Comparison of ENCODE assay signal across 29 mouse cellular contexts in the genomic region with DNA sequence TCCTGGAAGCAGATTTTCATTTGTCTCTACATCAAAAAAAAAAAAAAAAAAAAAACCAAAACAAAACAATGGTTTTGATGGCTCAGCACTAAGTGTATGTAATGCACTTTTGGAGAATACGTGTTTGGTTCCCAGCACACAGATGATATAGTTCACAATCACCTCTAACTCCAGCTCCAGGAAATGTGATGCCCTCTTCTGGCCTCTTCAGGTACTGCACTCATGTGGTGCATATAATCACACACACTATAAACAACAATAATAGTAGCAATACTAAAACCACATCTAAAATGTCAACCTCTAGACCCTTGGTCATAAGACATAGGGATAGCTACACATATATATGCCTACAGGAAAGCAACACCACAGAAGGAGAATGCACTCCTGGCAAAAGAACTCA. TPM values are rescaled to one million over a fixed set of nuclear protein-coding genes. Genes with fewer than 3 reads are reported as not detected.
DNase-seq lines count a peak whose midpoint lies in the region; ATAC-seq and TF ChIP-seq lines count a peak whose summit lies in the region.
"Had no signal": no experiment of that assay in that cellular context is flagged by ENCODE, and none has a peak within 500 bp of the region (broad histone marks: within the 10 kb centered on the region; RNA-seq: fewer than 3 reads in every experiment).

No protein-coding gene starts in this region.

- H3K4me2 ChIP-seq in intestine, postnatal 0 days (replicated peaks; ENCODE audit: low read depth): no peak overlapping the region
- H3K4me2 ChIP-seq in intestine, embryonic 16.5 days (ENCODE audit: low read depth, low read length): no peak overlapping the region
- H3K4me2 ChIP-seq in lung, postnatal 0 days (replicated peaks; ENCODE audit: low read depth, low read length): no peak overlapping the region
- H3K4me2 ChIP-seq in stomach, postnatal 0 days (replicated peaks; ENCODE audit: low read depth): no peak overlapping the region
- H3K4me2 ChIP-seq: embryonic facial prominence, embryonic 12.5 days; heart, embryonic 15.5 days; liver, embryonic 13.5 days; lung, embryonic 15.5 days had no signal

- no peak for DNase-seq in lung, postnatal 0 days (ENCODE audit: low spot score)
- DNase-seq in lung, postnatal 36 days: no peak
- DNase-seq in ES-E14 (ENCODE audit: low read depth, low spot score): no peak
- DNase-seq in stomach, postnatal 0 days (ENCODE audit: low spot score): no peak
- DNase-seq in retina, postnatal 1 day: no peak
- DNase-seq: adrenal gland, postnatal 14 days; cerebellum, adult 11 months; cerebellum, adult 9-10 months; embryo, embryonic 11 days; kidney, adult 8-10 months; kidney, postnatal 14 days; left cerebral cortex, postnatal 4 days; liver, embryonic 13.5 days; lung, postnatal 4 days; midbrain, embryonic 14.5 days; spleen, adult 18-20 months; thymus, adult 2 months; thymus, postnatal 36 days had no signal

- H3K4me3 ChIP-seq in intestine, postnatal 0 days (ENCODE audit: low read depth, low read length): no peak overlapping the region
- H3K4me3 ChIP-seq in intestine, embryonic 16.5 days (ENCODE audit: low read length): no peak overlapping the region
- no peak overlapping the region for H3K4me3 ChIP-seq in lung, postnatal 0 days (ENCODE audit: low read depth, low read length)
- no peak overlapping the region for H3K4me3 ChIP-seq in ES-E14 (ENCODE audit: insufficient read depth in 1 of 2, low read depth in 1 of 2, low read length in 2 of 2, poor library complexity in 1 of 2, severe bottlenecking in 1 of 2)
- no peak overlapping the region for H3K4me3 ChIP-seq in stomach, postnatal 0 days (ENCODE audit: low read depth, low read length)
- H3K4me3 ChIP-seq: embryonic facial prominence, embryonic 12.5 days; heart, embryonic 10.5 days; heart, embryonic 15.5 days; liver, embryonic 13.5 days; lung, embryonic 15.5 days; megakaryocyte, embryonic 14.5 days had no signal

- no peak overlapping the region for H3K9ac ChIP-seq in intestine, postnatal 0 days (ENCODE audit: low read depth, low read length)
- H3K9ac ChIP-seq in intestine, embryonic 16.5 days (ENCODE audit: low read depth, low read length): no peak overlapping the region
- H3K9ac ChIP-seq in lung, postnatal 0 days (replicated peaks; ENCODE audit: low read depth): no peak overlapping the region
- no peak overlapping the region for H3K9ac ChIP-seq in ES-E14 (ENCODE audit: insufficient read depth, low read depth, low read length, poor library complexity, severe bottlenecking)
- H3K9ac ChIP-seq in stomach, postnatal 0 days (ENCODE audit: low read length): no peak overlapping the region
- H3K9ac ChIP-seq: embryonic facial prominence, embryonic 12.5 days; heart, embryonic 15.5 days; liver, embryonic 13.5 days; lung, embryonic 15.5 days had no signal

- H3K36me3 ChIP-seq in intestine, postnatal 0 days (ENCODE audit: control insufficient read depth, insufficient read depth): no peaks in the 10 kb centered on the region
- no peaks in the 10 kb centered on the region for H3K36me3 ChIP-seq in intestine, embryonic 16.5 days (ENCODE audit: control insufficient read depth, insufficient read depth, low read length)
- no peaks in the 10 kb centered on the region for H3K36me3 ChIP-seq in lung, postnatal 0 days (ENCODE audit: insufficient read depth, low read length)
- no peaks in the 10 kb centered on the region for H3K36me3 ChIP-seq in ES-E14 (ENCODE audit: control insufficient read depth, insufficient read depth, low read length, poor library complexity, severe bottlenecking)
- H3K36me3 ChIP-seq in stomach, postnatal 0 days (ENCODE audit: control insufficient read depth, insufficient read depth, low read length): no peaks in the 10 kb centered on the region
- H3K36me3 ChIP-seq: embryonic facial prominence, embryonic 12.5 days; G1E; heart, embryonic 10.5 days; heart, embryonic 15.5 days; liver, embryonic 13.5 days; lung, embryonic 15.5 days had no signal

- 100% methylated on average over 1 of the region's 1 CpGs for WGBS in intestine, postnatal 0 days
- WGBS in intestine, embryonic 16.5 days: 94% methylated on average over 1 of the region's 1 CpGs
- WGBS in lung, postnatal 0 days: 92% methylated on average over 1 of the region's 1 CpGs
- 96% methylated on average over 1 of the region's 1 CpGs for WGBS in stomach, postnatal 0 days

- no peak for TF ChIP-seq EP300 in lung, postnatal 0 days (IDR thresholded peaks at IDR 0.05)
- no peak for TF ChIP-seq EP300 in stomach, postnatal 0 days (optimal IDR thresholded peaks at IDR 0.05)

- no peaks in the 10 kb centered on the region for H3K27me3 ChIP-seq in intestine, postnatal 0 days (replicated peaks; ENCODE audit: control insufficient read depth, insufficient read depth, low read length)
- H3K27me3 ChIP-seq in intestine, embryonic 16.5 days (replicated peaks; ENCODE audit: control insufficient read depth, insufficient read depth, low read length): no peaks in the 10 kb centered on the region
- H3K27me3 ChIP-seq in lung, postnatal 0 days (replicated peaks; ENCODE audit: insufficient read depth, low read length): no peaks in the 10 kb centered on the region
- no peaks in the 10 kb centered on the region for H3K27me3 ChIP-seq in stomach, postnatal 0 days (ENCODE audit: control insufficient read depth, insufficient read depth, low read length)
- H3K27me3 ChIP-seq: embryonic facial prominence, embryonic 12.5 days; heart, embryonic 15.5 days; liver, embryonic 13.5 days; lung, embryonic 15.5 days had no signal

- no peaks in the 10 kb centered on the region for H3K4me1 ChIP-seq in intestine, postnatal 0 days (replicated peaks; ENCODE audit: control insufficient read depth, insufficient read depth, low read length)
- H3K4me1 ChIP-seq in intestine, embryonic 16.5 days (ENCODE audit: control insufficient read depth, insufficient read depth, low read length): no peaks in the 10 kb centered on the region
- H3K4me1 ChIP-seq in lung, postnatal 0 days (ENCODE audit: insufficient read depth, low read depth, low read length): peaks cover under 1% of the 10 kb centered on the region; the same call in 1 of the 2 replicates
- 0 out of 4 replicates have a peak, but pooled peaks cover 0 to 1% of the 10 kb centered on the region in 2 experiments for H3K4me1 ChIP-seq in ES-E14 (ENCODE audit: control insufficient read depth in 2 of 2, insufficient read depth in 2 of 2, low read length in 2 of 2, poor library complexity in 1 of 2)
- H3K4me1 ChIP-seq in stomach, postnatal 0 days (replicated peaks; ENCODE audit: control insufficient read depth, insufficient read depth): no peaks in the 10 kb centered on the region
- H3K4me1 ChIP-seq: embryonic facial prominence, embryonic 12.5 days; liver, embryonic 13.5 days; lung, embryonic 15.5 days had no signal

- H3K27ac ChIP-seq in intestine, postnatal 0 days (ENCODE audit: low read depth, low read length): no peak overlapping the region
- H3K27ac ChIP-seq in intestine, embryonic 16.5 days (ENCODE audit: low read length): no peak overlapping the region
- no peak overlapping the region for H3K27ac ChIP-seq in lung, postnatal 0 days (ENCODE audit: low read length)
- H3K27ac ChIP-seq in ES-E14 (ENCODE audit: insufficient read depth, low read depth, low read length, poor library complexity, severe bottlenecking): no peak overlapping the region
- H3K27ac ChIP-seq in stomach, postnatal 0 days (replicated peaks): no peak overlapping the region
- H3K27ac ChIP-seq: embryonic facial prominence, embryonic 12.5 days; heart, embryonic 10.5 days; heart, embryonic 15.5 days; liver, embryonic 13.5 days; lung, embryonic 15.5 days had no signal

- ATAC-seq in intestine, postnatal 0 days: no peak
- ATAC-seq in intestine, embryonic 16.5 days: no peak
- no peak for ATAC-seq in lung, postnatal 0 days
- no peak for ATAC-seq in stomach, postnatal 0 days (ENCODE audit: low FRiP score, low TSS enrichment)
- ATAC-seq: forebrain, embryonic 14.5 days; hindbrain, embryonic 16.5 days had no signal

- peak; percentile 30; the same call in 1 of the 2 replicates for TF ChIP-seq CTCF in intestine, postnatal 0 days (IDR thresholded peaks at IDR 0.05; ENCODE audit: low read depth)
- TF ChIP-seq CTCF in lung, postnatal 0 days (IDR thresholded peaks at IDR 0.05): peak; percentile 20
- TF ChIP-seq CTCF in stomach, postnatal 0 days (IDR thresholded peaks at IDR 0.05; ENCODE audit: low read depth): peak; percentile 31

- in situ Hi-C loops in ES-E14 (cut with MboI; ENCODE audit: low sequenced_read_pairs in 2 of 2, unreplicated experiment in 2 of 2): loop anchor here in 1 of 2 experiments (25.0 kb wide), 1 partner anchor 168 kb away; no protein-coding TSS in a partner anchor

- H3K9me3 ChIP-seq in intestine, postnatal 0 days (ENCODE audit: control insufficient read depth): no peaks in the 10 kb centered on the region
- H3K9me3 ChIP-seq in intestine, embryonic 16.5 days (ENCODE audit: control insufficient read depth, low read length): no peaks in the 10 kb centered on the region
- no peaks in the 10 kb centered on the region for H3K9me3 ChIP-seq in lung, postnatal 0 days (ENCODE audit: low read length)
- no peaks in the 10 kb centered on the region for H3K9me3 ChIP-seq in ES-E14 (ENCODE audit: control insufficient read depth, insufficient read depth, low read depth, low read length)
- no peaks in the 10 kb centered on the region for H3K9me3 ChIP-seq in stomach, postnatal 0 days (ENCODE audit: control insufficient read depth, low read length)
- H3K9me3 ChIP-seq: G1E; heart, embryonic 10.5 days; heart, embryonic 15.5 days; liver, embryonic 13.5 days; lung, embryonic 15.5 days had no signal

TF ChIP-seq in ES-E14, 5 proteins besides CTCF, POLR2A, EP300 and RAD21:
- TF ChIP-seq ZNF384 (IDR thresholded peaks at IDR 0.05; ENCODE audit: low read depth, low read length): 0 out of 2 replicates have a peak, but pooled peaks have one; percentile 49
- no peak for TF ChIP-seq ZC3H11A (IDR thresholded peaks at IDR 0.05; ENCODE audit: borderline replicate concordance, low read depth, low read length)

RNA-seq across cellular contexts. Expression of a gene that starts 13.0 kb away (rescaled TPM):
- polyA plus RNA-seq in intestine, postnatal 0 days (2015; fragmentation: Nextera tagmentation; extraction: Ambion mirVana): 4.1 and 4.3 TPM in 2 replicates
- 0.70 and 0.91 TPM in 2 replicates for polyA plus RNA-seq in intestine, embryonic 16.5 days (2015; fragmentation: Nextera tagmentation; extraction: Ambion mirVana)
- polyA plus RNA-seq in lung, postnatal 0 days (2015; fragmentation: Nextera tagmentation; extraction: Ambion mirVana): 2.2 TPM in 2 replicates
- total RNA-seq in ES-E14 (2012; rRNA removed): 0.09 and 0.42 TPM in 2 replicates
- polyA plus RNA-seq in stomach, postnatal 0 days (2015; fragmentation: Nextera tagmentation; extraction: Ambion mirVana): 1.7 and 2.3 TPM in 2 replicates
- total RNA-seq: neutrophil, adult 5-6 weeks had no signal
- polyA plus RNA-seq: G1E had no signal
